Mouse (Mus musculus) testis, adult 2 months (tissue): ENCODE measurements around the gene Gm7138.

Experiments
- CTCF ChIP-seq: fragments of 200-500 bp; IDR thresholded peaks from 2 replicates; pipeline ENCODE4 v1.5.1; 2012; ENCODE audit warnings: low read depth, mild to moderate bottlenecking, inconsistent platforms, low read length, moderate library complexity; ENCODE audit not compliant: control insufficient read depth, insufficient read depth, insufficient replicate concordance
- POLR2A ChIP-seq: fragments of 200-500 bp; IDR thresholded peaks from 2 replicates; pipeline ENCODE4 v1.6.1; 2012; ENCODE audit warnings: low read depth, mild to moderate bottlenecking, inconsistent platforms, low read length, moderate library complexity; ENCODE audit not compliant: control insufficient read depth

- TF ChIP-seq CTCF (no peak), POLR2A (no peak)
Observed at GRCm38 (mm10) chr10:77738929-77739328, 37.8 kb downstream of the Gm7138 start.
